22 mouse cellular contexts compared by ENCODE assay signal in genomic region chr3:46875848-46876247, GRCm38 (mm10).
"Had no signal": no experiment of that assay in that cellular context is flagged by ENCODE, and none has a peak within 500 bp of the region (broad histone marks: within the 10 kb centered on the region; RNA-seq: fewer than 3 reads in every experiment).

No protein-coding gene starts in this region.

- H3K9me3 ChIP-seq: intestine, embryonic 15.5 days; limb, embryonic 12.5 days; limb, embryonic 15.5 days; megakaryocyte, embryonic 14.5 days; midbrain, embryonic 10.5 days; neural tube, embryonic 13.5 days; stomach, embryonic 15.5 days had no signal

- H3K9ac ChIP-seq: intestine, embryonic 15.5 days; limb, embryonic 12.5 days; limb, embryonic 15.5 days; liver, embryonic 14.5 days; liver, postnatal 0 days; midbrain, embryonic 13.5 days; neural tube, embryonic 13.5 days; stomach, embryonic 15.5 days had no signal

- H3K4me2 ChIP-seq: intestine, embryonic 15.5 days; limb, embryonic 12.5 days; limb, embryonic 15.5 days; liver, embryonic 11.5 days; midbrain, embryonic 13.5 days; neural tube, embryonic 13.5 days; stomach, embryonic 15.5 days had no signal

- ATAC-seq: intestine, embryonic 15.5 days; liver, postnatal 0 days; midbrain, embryonic 13.5 days; midbrain, embryonic 16.5 days had no signal

- H3K27ac ChIP-seq: intestine, embryonic 15.5 days; limb, embryonic 12.5 days; limb, embryonic 15.5 days; liver, embryonic 14.5 days; midbrain, embryonic 10.5 days; midbrain, embryonic 13.5 days; neural tube, embryonic 13.5 days; stomach, embryonic 15.5 days had no signal

- H3K36me3 ChIP-seq: intestine, embryonic 15.5 days; limb, embryonic 12.5 days; limb, embryonic 15.5 days; midbrain, embryonic 10.5 days; midbrain, embryonic 13.5 days; neural tube, embryonic 13.5 days; stomach, embryonic 15.5 days had no signal

- DNase-seq: kidney, adult 11 months; kidney, adult 8-10 months; kidney, postnatal 14 days; kidney, postnatal 4 days; left cerebral cortex, postnatal 4 days; liver, postnatal 0 days; retina, postnatal 1 day; right cerebral cortex, postnatal 25 days; spleen, adult 18-20 months; thymus, postnatal 25 days had no signal

- H3K4me1 ChIP-seq: intestine, embryonic 15.5 days; limb, embryonic 12.5 days; limb, embryonic 15.5 days; megakaryocyte, embryonic 14.5 days; midbrain, embryonic 10.5 days; midbrain, embryonic 13.5 days; neural tube, embryonic 13.5 days; stomach, embryonic 15.5 days had no signal

- H3K27me3 ChIP-seq: intestine, embryonic 15.5 days; limb, embryonic 12.5 days; limb, embryonic 15.5 days; megakaryocyte, embryonic 14.5 days; midbrain, embryonic 13.5 days; neural tube, embryonic 13.5 days; stomach, embryonic 15.5 days had no signal

- H3K4me3 ChIP-seq: intestine, embryonic 15.5 days; limb, embryonic 12.5 days; limb, embryonic 15.5 days; megakaryocyte, embryonic 14.5 days; midbrain, embryonic 10.5 days; midbrain, embryonic 13.5 days; myocyte; neural tube, embryonic 13.5 days; stomach, embryonic 15.5 days had no signal
